Mouse (Mus musculus): Measurements from ENCODE around the gene Sfxn1. TPM values are rescaled to one million over a fixed set of nuclear protein-coding genes. Genes with fewer than 3 reads are reported as not detected.

The Sfxn1 gene
- 10 to 100 TPM; 45.6 to 67.6 (median 47.3) TPM for polyA plus RNA-seq (2017; shearing (Covaris generic))

- ATAC-seq = peak; percentile 85
These were observed at the start of gene Sfxn1 for GRCm38 (mm10) chr13:54071606-54072331. Gene Sfxn1 (plus strand): TSS chr13:54071869.

GRCm38 (mm10) chr13:54023311-54023710, 48.4 kb upstream of the Sfxn1 start:
- ATAC-seq = no peak

- no peak for ATAC-seq
These were observed 44.6 kb upstream of the Sfxn1 start for GRCm38 (mm10) chr13:54027079-54027478.

- no peak for ATAC-seq
These were observed 38.0 kb upstream of the Sfxn1 start for GRCm38 (mm10) chr13:54033653-54034052.

- ATAC-seq = no peak
These were observed 36.1 kb upstream of the Sfxn1 start for GRCm38 (mm10) chr13:54035541-54035940.

- ATAC-seq = no peak
These were observed 33.7 kb upstream of the Sfxn1 start for GRCm38 (mm10) chr13:54037936-54038335.

GRCm38 (mm10) chr13:54040256-54040655, 31.4 kb upstream of the Sfxn1 start:
- no peak for ATAC-seq

- no peak for ATAC-seq
These were observed 22.9 kb upstream of the Sfxn1 start for GRCm38 (mm10) chr13:54048679-54049352.

- no peak for ATAC-seq
These were observed 20.0 kb upstream of the Sfxn1 start for GRCm38 (mm10) chr13:54051641-54052040.

- no peak for ATAC-seq
These were observed 16.7 kb upstream of the Sfxn1 start for GRCm38 (mm10) chr13:54054962-54055361.

- no peak for ATAC-seq
These were observed 16.2 kb upstream of the Sfxn1 start, which contains the start of gene Drd1 for GRCm38 (mm10) chr13:54055448-54055861. Gene Drd1 (minus strand): TSS chr13:54055705.

GRCm38 (mm10) chr13:54062068-54062467, 9.6 kb upstream of the Sfxn1 start:
- ATAC-seq = no peak

GRCm38 (mm10) chr13:54063292-54063691, 8.4 kb upstream of the Sfxn1 start:
- no peak for ATAC-seq

GRCm38 (mm10) chr13:54066081-54066746, 5.5 kb upstream of the Sfxn1 start:
- no peak for ATAC-seq

GRCm38 (mm10) chr13:54067617-54068166, 4.0 kb upstream of the Sfxn1 start:
- no peak for ATAC-seq

- ATAC-seq = no peak
These were observed 658 bp upstream of the Sfxn1 start for GRCm38 (mm10) chr13:54071011-54071410.

- peak; percentile 29 for ATAC-seq
These were observed 923 bp downstream of the Sfxn1 start for GRCm38 (mm10) chr13:54072526-54073057.

- no peak for ATAC-seq
These were observed 1.4 kb downstream of the Sfxn1 start for GRCm38 (mm10) chr13:54073066-54073465.

- ATAC-seq = no peak
These were observed 1.8 kb downstream of the Sfxn1 start for GRCm38 (mm10) chr13:54073491-54073890.

GRCm38 (mm10) chr13:54075416-54075815, 3.7 kb downstream of the Sfxn1 start:
- no peak for ATAC-seq

GRCm38 (mm10) chr13:54076051-54076450, 4.4 kb downstream of the Sfxn1 start:
- ATAC-seq = no peak

- no peak for ATAC-seq
These were observed 5.2 kb downstream of the Sfxn1 start for GRCm38 (mm10) chr13:54076762-54077460.
